Mouse (Mus musculus) left cerebral cortex, adult 8-10 months (tissue): ENCODE data around the gene Sod3. TPM values are rescaled to one million over a fixed set of nuclear protein-coding genes. Genes with fewer than 3 reads are reported as not detected.

ENCODE experiments used
- DNase-seq, 2 experiments: peaks; one replicate each; pipeline ENCODE4 v3.0.0; 2022; ENCODE audit warnings: low spot score in 2 of 2
- total RNA-seq, 4 experiments: library from RNA; stranded (reverse); gene quantifications; 2 replicates each; pipeline ENCODE4 v1.2.4; 2022

Gene Sod3
- total RNA-seq, 4 experiments from 2014 or later = 5.1 to 7.9 (median 6.4) TPM

- no peak for DNase-seq
Observed at GRCm38 (mm10) chr5:52375847-52376246, 12.3 kb downstream of the Sod3 start.

- DNase-seq = no peak
Observed at GRCm38 (mm10) chr5:52382837-52383236, 19.2 kb downstream of the Sod3 start.

- DNase-seq = no peak
Observed at GRCm38 (mm10) chr5:52383748-52384147, 20.2 kb downstream of the Sod3 start.

GRCm38 (mm10) chr5:52386016-52386415 lies 22.4 kb downstream of the Sod3 start:
- DNase-seq = no peak

DNA sequence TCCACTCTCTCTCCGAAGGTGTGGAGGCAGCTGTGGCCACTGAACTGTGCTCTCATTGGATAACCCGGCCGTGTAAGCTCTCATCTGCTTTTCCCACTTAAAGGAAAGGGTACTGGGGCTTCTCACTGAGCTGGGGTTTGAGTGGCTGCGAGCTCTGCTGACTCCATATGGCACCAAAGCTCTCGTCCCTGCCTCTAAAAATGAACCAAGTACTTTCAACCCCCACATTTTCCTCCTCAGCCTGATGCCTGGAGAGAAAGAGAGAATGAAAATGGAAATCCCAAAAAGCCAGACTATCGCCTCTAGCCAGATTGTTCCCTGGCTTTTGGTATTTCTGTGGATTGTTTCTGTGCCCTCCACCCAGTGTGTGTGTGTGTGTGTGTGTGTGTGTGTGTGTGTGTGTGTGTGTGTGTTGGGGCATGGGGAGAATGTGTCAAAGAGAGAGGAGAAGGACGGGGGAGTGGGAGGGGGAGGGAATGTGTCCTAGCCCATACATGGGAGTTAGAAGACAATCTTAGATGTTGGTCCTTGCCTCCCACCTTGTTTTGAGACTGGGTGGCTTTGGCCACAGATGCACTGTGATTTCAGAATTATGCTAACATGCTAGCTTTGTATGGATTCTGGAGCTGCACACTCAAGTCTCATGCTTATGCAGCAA lies 24.6 kb downstream of the Sod3 start:
- peak in 1 of 2 experiments; percentile 54 for DNase-seq

DNA sequence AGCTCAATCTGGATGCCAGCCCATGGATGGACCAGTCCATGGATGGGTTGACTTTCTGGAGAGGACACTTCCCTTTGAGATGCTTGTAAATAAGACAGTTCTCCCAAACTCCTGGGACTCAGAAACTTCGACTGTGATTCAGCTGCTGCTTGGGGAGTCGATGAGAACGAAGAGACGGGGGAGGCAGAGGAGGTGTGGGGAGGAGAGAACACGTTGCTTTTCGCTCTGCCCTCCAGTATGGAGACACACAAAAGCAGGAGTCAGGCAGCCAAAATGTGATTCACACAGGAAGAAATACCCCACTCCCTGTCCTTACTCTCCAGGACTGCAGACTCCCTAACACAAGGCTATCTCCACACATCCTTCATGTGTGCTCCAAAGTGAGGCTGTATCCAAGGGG lies 26.8 kb downstream of the Sod3 start:
- DNase-seq = peak in 1 of 2 experiments; percentile 59

DNA sequence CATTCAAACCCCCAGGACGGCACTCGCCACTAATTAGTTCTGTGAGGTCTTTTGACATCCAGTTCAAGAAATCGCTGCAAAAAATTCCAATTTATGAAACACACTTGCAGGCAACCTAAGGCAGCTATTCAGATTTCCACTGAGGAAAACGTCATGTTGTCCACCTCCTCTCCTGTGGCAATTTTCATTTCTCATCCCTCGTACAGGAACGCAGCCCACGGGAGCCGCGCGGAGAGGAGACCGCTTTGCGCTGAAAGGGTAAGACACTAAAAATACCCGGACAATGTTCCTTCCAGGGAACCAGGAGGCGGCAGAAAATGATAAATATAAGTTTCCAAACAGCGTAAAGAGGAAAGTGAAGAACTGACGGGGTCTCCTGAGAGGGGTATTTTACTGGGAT lies 27.9 kb downstream of the Sod3 start:
- peak in 1 of 2 experiments; percentile 58 for DNase-seq

DNA sequence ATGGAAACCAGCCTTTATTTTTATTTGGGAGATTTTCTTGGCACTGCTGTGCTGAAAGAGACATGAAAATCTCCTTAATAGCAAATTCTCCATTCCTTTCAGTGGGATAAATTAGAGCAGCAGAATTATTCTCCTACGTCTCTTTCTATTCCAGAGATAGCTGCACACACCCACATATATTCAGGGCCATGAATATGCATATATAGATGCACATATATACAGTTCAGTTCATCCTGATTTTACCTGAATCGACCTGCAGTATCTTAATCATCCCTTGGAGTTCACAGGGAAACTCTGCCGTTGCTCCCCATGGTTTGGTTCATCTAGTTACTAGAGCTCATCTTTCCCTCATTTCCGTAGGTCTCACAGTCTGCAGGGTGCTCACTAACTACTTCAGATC lies 30.2 kb downstream of the Sod3 start:
- DNase-seq = no peak

DNA sequence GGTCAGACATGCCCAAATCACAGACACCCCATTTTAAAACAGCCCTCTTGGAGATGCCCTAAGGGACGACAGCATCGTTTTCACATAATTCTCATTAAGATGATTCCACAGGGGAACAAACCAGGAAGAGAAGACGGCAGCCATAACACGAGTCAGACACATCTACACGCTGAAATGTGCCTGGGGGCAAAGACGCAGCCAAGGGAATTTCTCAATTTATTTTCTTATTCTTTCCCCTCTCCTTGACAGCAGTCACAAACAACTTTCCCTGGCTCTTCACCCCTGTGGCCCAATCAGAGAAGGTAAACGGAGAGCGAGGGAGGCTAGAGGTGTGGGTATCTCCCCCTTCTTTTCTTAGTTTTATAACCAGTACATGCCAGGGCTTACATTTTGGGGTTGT lies 40.8 kb downstream of the Sod3 start:
- DNase-seq = no peak

GRCm38 (mm10) chr5:52408668-52409315 lies 45.2 kb downstream of the Sod3 start:
- DNase-seq = no peak

DNA sequence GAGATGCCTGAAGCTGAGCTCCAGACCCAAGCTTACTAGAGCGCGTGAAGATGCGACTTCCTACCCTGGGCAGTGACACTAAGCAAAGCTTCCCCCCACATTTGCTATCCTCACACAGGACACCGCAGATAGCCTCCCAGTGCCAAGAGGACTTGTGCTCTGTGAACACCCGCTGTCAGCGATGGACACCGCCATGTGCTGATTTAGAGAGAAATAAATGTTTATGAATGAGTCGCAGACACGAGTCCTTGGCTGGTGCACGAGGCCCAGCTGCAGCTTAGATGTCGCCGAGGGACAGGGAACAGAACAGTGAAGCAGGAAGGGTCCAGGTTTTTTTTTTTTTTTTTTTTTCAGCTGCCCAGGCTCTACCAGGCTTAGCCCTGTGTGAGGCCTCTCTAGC lies 46.6 kb downstream of the Sod3 start:
- DNase-seq = no peak

- no peak for DNase-seq
Observed at GRCm38 (mm10) chr5:52411567-52411966, 48.0 kb downstream of the Sod3 start.

DNA sequence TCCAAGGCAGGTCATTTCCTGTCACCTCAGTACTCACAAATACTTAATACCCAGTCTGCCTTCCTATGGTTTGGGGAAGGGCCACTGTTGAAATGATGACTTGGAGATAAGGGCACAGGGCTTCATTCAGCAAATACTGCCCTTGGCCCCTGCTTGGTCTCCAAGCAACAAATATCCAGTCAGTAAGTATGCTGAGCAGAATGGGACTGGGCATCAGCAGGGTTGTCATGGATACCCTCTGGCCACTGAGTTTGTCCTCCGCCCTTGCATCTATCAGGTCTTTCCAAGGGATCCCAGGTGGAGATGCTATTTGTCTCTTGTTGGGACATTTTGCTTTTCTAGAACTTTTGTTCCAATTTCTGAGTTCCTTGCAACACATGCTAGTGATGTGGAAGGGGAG lies 51.6 kb downstream of the Sod3 start:
- DNase-seq = no peak

DNA sequence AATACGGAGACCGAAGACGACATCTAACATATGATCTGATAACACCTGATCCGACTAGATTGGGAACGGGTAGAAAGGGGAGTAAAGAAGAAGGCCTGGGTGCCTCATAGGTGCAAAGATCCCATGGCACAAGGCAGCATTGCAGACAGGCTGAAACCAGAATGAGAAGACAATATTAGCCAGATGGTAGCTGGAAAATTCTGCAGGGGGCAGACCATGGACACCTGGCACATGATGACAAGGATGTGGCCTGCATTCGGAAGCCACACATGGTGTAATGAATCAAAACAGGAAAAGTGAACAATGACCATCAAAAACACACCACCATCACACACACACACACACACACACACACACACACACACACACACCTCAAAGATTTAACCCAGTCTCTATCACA lies 52.3 kb downstream of the Sod3 start:
- DNase-seq = no peak

DNA sequence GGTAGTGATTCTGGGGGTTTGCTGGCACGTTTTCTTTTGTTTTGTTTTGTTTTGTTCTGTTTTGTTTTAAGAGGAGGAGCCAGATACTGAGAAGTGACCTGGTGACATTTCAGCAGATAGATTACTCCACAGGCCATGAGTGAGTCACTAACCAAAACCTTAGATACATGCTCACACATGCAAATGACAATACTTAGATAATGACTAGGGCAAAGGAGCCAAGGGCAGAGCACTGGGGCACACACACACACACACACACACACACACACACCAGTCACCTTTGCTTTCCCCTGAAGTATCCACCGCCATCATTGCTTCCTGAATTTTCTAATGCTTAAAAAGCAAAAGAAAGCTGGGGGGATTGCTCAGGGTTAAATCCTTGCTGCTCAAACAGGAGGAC lies 52.9 kb downstream of the Sod3 start:
- no peak for DNase-seq

Other genes with a start within 250 kb of the Sod3 start
- 10 to 100 TPM; 84.8 to 90.4 (median 87.5) TPM for gene Dhx15, start 173.3 kb upstream of the Sod3 start, total RNA-seq
- gene Ccdc149, start 107.7 kb downstream of the Sod3 start, total RNA-seq = 10 to 100 TPM; 68.4 to 77.6 (median 72.9) TPM
- gene Lgi2, start 202.7 kb downstream of the Sod3 start, total RNA-seq = 10 to 100 TPM; 53.1 to 72.8 (median 58.0) TPM